9 mouse cellular contexts compared by ENCODE assay signal in genomic region chr9:98690839-98691516, GRCm38 (mm10).
DNase-seq lines count a peak whose midpoint lies in the region; TF ChIP-seq lines count a peak whose summit lies in the region.
"Had no signal": no experiment of that assay in that cellular context is flagged by ENCODE, and none has a peak within 500 bp of the region (broad histone marks: within the 10 kb centered on the region; RNA-seq: fewer than 3 reads in every experiment).

No protein-coding gene starts in this region.

- no peaks in the 10 kb centered on the region for H3K27me3 ChIP-seq in spleen, adult 2 months (ENCODE audit: control insufficient read depth, insufficient read depth, low read length)
- H3K27me3 ChIP-seq: limb, embryonic 15.5 days had no signal

- no peaks in the 10 kb centered on the region for H3K4me1 ChIP-seq in spleen, adult 2 months (ENCODE audit: control insufficient read depth, insufficient read depth, insufficient read length)

- no peak for TF ChIP-seq POLR2A in spleen, adult 2 months (IDR thresholded peaks at IDR 0.05; ENCODE audit: low read depth, low read length)

- 61% methylated on average over 14 of the region's 14 CpGs for WGBS in spleen, adult 2 months

- DNase-seq in cerebellum, postnatal 10 days, result peak; percentile 26 to 32
- no peak for DNase-seq in cerebellum, postnatal 4 days (ENCODE audit: low spot score in 2 of 2)
- peak in 1 of 2 experiments; percentile 21 for DNase-seq in spleen, adult 2 months (ENCODE audit: low read depth in 1 of 2, low spot score in 2 of 2)
- DNase-seq in spleen, postnatal 14 days (ENCODE audit: low spot score in 2 of 2), result no peak
- peak; percentile 81 for DNase-seq in heart, postnatal 4 days
- DNase-seq in layer of hippocampus, postnatal 25 days (ENCODE audit: extremely low spot score in 1 of 2, low spot score in 1 of 2), result peak; percentile 25 to 42
- DNase-seq in right cerebral cortex, postnatal 10 days (ENCODE audit: low spot score in 2 of 2), result peak; percentile 74 to 76
- DNase-seq in thymus, postnatal 0 days (ENCODE audit: low spot score), result no peak

- H3K4me3 ChIP-seq in spleen, adult 2 months (ENCODE audit: extremely low read depth, insufficient read depth, insufficient read length), result peak overlapping the region; percentile 22; the same call in 1 of the 2 replicates
- H3K4me3 ChIP-seq: limb, embryonic 15.5 days had no signal

- no peaks in the 10 kb centered on the region for H3K36me3 ChIP-seq in spleen, adult 2 months (ENCODE audit: control insufficient read depth, insufficient read depth, low read length)
- H3K36me3 ChIP-seq: limb, embryonic 15.5 days had no signal

- H3K27ac ChIP-seq in spleen, adult 2 months (ENCODE audit: insufficient read depth, low read length), result no peak overlapping the region
- H3K27ac ChIP-seq: limb, embryonic 15.5 days had no signal

- no peak for TF ChIP-seq CTCF in spleen, adult 2 months (IDR thresholded peaks at IDR 0.05; ENCODE audit: extremely low read depth, insufficient read depth, insufficient read length, insufficient replicate concordance)

Comparison
In these comparisons a context has a peak if more than half of its experiments do, and no peak if none do; other contexts are left out.
1. DNase-seq: peak in cerebellum, postnatal 10 days (2 of 2), heart, postnatal 4 days (single experiment), layer of hippocampus, postnatal 25 days (2 of 2) and right cerebral cortex, postnatal 10 days (2 of 2); none in cerebellum, postnatal 4 days (0 of 2), spleen, postnatal 14 days (0 of 2) and thymus, postnatal 0 days (single experiment).